Mouse (Mus musculus) embryonic stem cell, embryonic (primary cell): ENCODE results near the gene Plscr5.

Experiments
- CTCF ChIA-PET, 4 experiments: fragments of 300-600 bp in 2 of 4; fragments of 350-600 bp in 2 of 4; sonication (Branson Sonifier 250); formaldehyde crosslinking; loops; one replicate each; lab custom pipeline; 2022; ENCODE audit warnings: inconsistent platforms in 2 of 4; lab: Charles Lee
- POLR2A ChIA-PET, 4 experiments: fragments of 300-600 bp in 2 of 4; fragments of 350-600 bp in 2 of 4; sonication (Branson Sonifier 250); formaldehyde crosslinking; loops; one replicate each; lab custom pipeline; 2022; ENCODE audit warnings: antibody characterized with exemption in 4 of 4, inconsistent platforms in 1 of 4; lab: Charles Lee

The Plscr5 gene

GRCm38 (mm10) chr9:92221480-92221879 lies 28.7 kb downstream of the Plscr5 start:
- CTCF ChIA-PET = no interaction called here
- POLR2A ChIA-PET = no interaction called here

- ChIA-PET CTCF (no interaction called here), POLR2A (no interaction called here)
These were observed 32.0 kb downstream of the Plscr5 start for GRCm38 (mm10) chr9:92224598-92225231.

DNA sequence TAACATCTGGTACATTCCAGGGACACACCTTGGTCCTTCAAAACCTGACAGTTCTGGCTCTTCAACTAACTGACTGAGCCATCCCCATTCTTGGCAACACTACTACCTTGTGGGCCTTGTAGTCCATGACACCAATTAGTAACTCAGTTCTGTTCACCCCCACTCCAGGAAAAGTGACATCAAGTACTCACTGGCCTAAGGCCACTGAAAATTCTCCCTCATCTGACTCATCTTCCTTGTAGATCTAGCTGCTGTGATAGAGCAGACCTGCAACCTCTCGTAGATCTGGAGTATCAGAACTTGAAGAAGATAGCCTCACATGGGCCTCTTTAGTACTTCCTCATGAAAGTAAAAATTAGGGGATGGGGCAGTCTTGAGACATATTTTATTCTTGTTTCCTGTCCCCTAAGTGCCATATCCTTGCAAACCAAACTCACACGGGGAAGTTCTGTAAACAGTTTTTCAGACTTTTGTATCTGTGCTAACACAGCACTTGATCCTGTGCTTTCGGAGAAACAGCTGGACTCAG lies 33.5 kb downstream of the Plscr5 start:
- POLR2A ChIA-PET = no interaction called here
- CTCF ChIA-PET = no interaction called here

GRCm38 (mm10) chr9:92226795-92227194 lies 34.1 kb downstream of the Plscr5 start:
- POLR2A ChIA-PET = no interaction called here
- CTCF ChIA-PET = no interaction called here

DNA sequence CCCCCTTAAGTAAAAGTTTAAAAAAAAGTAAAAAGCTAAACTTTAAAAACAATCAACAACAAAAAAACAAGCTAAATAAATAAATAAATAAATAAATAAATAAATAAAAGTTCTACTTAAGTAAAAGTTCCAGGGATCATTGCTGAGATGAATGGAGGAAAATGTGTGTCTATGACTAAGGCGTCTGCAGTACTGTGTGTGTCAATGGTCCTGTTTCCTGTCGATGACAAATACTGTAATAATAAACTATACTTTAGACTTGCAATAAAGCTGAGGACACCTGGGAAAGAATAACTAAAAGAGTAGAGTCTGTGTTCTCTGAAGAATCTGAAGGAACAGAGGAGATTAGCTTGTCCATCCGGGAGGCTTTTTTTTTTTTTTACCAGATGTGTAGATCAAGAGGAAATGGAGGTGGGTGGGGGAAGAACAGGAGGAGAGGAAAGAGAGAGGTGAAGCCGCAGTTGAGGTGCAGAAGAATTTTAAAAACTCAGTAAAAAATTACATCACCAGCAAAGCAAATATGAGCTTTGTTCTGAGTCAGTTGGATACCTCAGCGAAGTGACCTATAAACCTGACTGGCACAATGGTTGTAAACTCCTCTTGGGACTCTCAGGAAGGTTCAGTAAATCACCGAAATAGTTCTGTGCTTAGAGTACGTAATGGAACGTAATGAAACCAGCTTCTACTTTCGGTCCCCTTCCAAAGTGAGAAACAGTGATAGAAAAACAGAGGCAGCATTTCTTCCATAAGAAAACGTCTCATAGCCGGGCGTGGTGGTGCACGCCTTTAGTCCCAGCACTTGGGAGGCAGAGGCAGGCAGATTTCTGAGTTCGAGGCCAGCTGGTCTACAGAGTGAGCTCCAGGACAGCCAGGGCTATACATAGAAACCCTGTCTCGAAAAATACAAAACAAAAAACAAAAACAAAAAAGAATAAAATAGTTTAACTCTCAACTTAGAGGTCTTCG lies 36.4 kb downstream of the Plscr5 start:
- CTCF ChIA-PET = interaction anchor here in 1 of 4 experiments (0.6 kb wide), 1 partner anchor 149 kb away, joined by 4 read pairs; no protein-coding TSS in a partner anchor
- POLR2A ChIA-PET = interaction anchor here in 3 of 4 experiments (0.6 to 1.4 kb wide), 4 partner anchors 21 to 32 kb away, joined by 3 to 6 read pairs (median 3); partner anchors contain the start of gene Plscr1 (in 1 of the 3)

DNA sequence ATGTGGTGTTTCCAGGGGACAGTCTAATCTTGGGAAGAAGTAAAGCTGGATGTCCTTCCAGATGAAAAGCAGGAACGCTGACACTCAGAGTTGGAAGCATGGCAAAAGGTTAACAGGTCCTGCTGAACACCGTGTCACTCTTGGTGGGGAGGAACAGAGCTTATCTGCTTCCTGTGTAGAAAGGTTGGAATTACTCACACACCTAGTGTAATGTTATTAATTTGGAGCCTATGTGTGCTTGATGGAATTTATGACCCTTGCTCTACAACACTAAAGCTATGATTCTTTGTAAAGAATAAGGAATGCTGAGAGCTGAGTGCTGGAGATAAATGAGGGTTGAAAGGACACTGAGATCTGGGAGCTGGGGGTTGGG lies 37.1 kb downstream of the Plscr5 start:
- ChIA-PET POLR2A (interaction anchor here in 3 of 4 experiments (0.6 to 1.2 kb wide), 6 partner anchors 20 to 479 kb away, joined by 3 read pairs; partner anchors contain the start of gene Plscr1 (in 1 of the 3)), CTCF (interaction anchor here in 1 of 4 experiments (0.6 kb wide), 1 partner anchor 22 kb away, joined by 16 read pairs; no protein-coding TSS in a partner anchor)

- ChIA-PET CTCF (no interaction called here), POLR2A (no interaction called here)
These were observed 42.2 kb downstream of the Plscr5 start for GRCm38 (mm10) chr9:92234901-92235458.

DNA sequence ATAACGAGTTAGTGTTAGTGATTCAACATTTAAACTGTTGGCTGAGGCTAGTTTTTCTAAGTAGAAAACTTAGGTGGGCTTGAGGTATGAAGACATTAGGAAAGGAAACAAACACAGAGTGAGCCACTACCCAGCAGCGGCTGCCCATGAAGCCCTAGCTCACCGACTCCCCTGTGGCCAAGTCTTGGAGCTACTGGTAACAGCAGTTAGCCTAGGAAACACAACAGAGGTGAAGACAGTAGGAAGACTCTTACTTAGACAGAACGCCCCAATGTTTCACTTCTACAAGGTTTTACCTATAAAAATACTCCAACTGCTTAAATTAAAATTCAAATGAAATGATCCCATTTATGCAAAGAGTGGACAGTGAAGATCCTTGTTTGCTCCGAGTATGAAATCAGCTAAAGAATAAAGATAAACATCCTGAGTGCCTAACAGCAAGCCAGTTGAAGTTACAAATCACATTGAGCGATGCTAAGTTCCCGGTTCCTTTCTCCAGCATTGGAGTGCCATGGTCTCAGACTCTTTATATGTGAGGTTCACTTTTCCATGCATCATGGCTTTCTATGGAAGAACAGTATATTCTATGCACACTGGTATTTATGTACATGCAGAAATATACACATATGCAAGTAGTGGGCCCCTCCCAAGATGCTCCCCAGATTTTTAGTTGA lies 56.2 kb downstream of the Plscr5 start:
- CTCF ChIA-PET = interaction anchor here in 1 of 4 experiments (0.6 kb wide), 1 partner anchor 436 kb away, joined by 3 read pairs; no protein-coding TSS in a partner anchor
- POLR2A ChIA-PET = interaction anchor here in 3 of 4 experiments (1.0 to 5.8 kb wide), 6 partner anchors 10 to 22 kb away, joined by 4 to 92 read pairs (median 14); no protein-coding TSS in a partner anchor

DNA sequence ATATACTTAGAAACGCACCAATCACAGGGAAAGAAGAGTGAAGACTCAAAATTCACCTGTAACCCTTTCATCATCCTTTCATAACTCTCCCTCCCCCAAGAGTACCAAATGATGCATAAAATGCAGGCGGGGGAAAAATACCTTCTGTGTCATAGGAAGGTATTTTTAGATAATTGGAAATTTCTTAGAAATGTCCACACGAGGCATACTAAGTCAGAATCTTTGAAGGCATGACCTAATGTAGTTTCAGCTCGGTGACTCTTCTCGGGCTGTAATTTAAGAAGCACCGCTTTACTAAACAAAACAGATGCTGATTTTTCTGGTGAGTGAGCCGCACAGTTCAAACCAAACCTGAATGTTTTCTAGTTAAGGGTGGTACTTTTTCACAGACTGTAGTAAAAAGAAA lies 56.7 kb downstream of the Plscr5 start, which contains the start of gene Plscr1:
TSS of gene Plscr1 (plus strand) at position 304 of the 406 bp plus-strand sequence.
- POLR2A ChIA-PET = interaction anchor here in 3 of 4 experiments (0.6 to 5.8 kb wide), 18 partner anchors 10 to 293 kb away, joined by 3 to 92 read pairs (median 7); partner anchors contain the start of genes Plscr2 (in 2 of the 3) and Plod2 (in 1 of the 3)
- CTCF ChIA-PET = no interaction called here

DNA sequence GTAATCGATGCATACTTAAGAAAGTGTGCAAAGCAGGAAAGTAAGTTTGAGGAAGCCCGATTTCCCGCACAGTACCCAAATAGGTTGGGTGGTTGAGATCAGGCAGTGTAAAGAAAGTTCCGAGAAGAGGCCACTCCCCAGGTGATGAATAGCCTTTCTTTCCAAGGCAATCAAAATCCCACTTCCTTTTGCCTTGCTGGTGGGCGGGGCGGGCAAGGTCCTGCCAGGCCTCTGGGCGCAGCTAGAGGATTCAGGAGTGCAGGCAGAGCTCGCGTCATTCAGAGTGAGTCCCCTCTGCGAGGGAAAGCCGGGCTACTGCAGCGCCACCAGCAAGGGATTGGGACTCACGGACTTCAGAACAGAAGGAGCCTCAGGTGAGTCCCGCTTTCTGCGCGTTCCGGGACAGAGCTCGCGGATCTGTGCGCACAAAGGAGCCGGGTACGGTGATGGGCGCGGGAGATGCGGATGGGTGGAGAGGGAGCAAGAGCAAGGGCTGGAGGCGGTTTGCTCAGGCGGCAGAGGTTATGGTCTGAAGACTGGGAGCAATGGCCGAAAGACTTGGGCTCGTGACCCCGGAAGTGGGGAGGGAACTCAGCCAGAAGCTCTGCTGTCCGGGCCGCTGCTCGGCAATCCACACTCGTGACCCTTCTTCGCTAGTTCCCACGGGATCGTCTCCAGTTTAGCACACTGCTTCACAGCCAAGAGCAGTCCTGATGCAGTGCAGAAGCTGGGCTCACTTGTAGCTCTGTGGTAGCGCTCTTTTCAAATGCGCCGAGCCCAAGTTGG lies 57.4 kb downstream of the Plscr5 start:
- ChIA-PET POLR2A (interaction anchor here (0.6 to 5.8 kb wide), 32 partner anchors 9 to 295 kb away, joined by 3 to 92 read pairs (median 6); partner anchors contain the start of genes Plscr2 (in 3 of the 4), Plscr4 (in 2 of the 4) and Plod2 (in 1 of the 4)), CTCF (no interaction called here)

GRCm38 (mm10) chr9:92252718-92253117 lies 60.0 kb downstream of the Plscr5 start:
- ChIA-PET POLR2A (interaction anchor here in 2 of 4 experiments (1.3 to 5.8 kb wide), 3 partner anchors 8 to 23 kb away, joined by 4 to 92 read pairs (median 18); partner anchors contain the start of gene Plscr2 (in 1 of the 2)), CTCF (no interaction called here)

GRCm38 (mm10) chr9:92253585-92254321 lies 61.0 kb downstream of the Plscr5 start:
- ChIA-PET CTCF (no interaction called here), POLR2A (interaction anchor here in 3 of 4 experiments (0.5 to 5.8 kb wide), 5 partner anchors 7 to 288 kb away, joined by 3 to 92 read pairs (median 4); partner anchors contain the start of genes Plod2 (in 1 of the 3) and Plscr2 (in 1 of the 3))
